Mouse (Mus musculus): ENCODE results near the gene Mycbp.
"Not testable (repeated sequence)": the region's sequence is repeated elsewhere in the genome, so short reads cannot be mapped to it uniquely, and the experiment has no call there.

Mycbp gene

GRCm38 (mm10) chr4:123940878-123941277, 36.2 kb downstream of the Mycbp start:
- DNase-seq (ENCODE audit: low read depth) = not testable (repeated sequence)

GRCm38 (mm10) chr4:123946701-123947100, 42.1 kb downstream of the Mycbp start:
- no peak for DNase-seq (ENCODE audit: low read depth)

- no peak for DNase-seq (ENCODE audit: low read depth)
These were observed 42.5 kb downstream of the Mycbp start for GRCm38 (mm10) chr4:123947149-123947548.

GRCm38 (mm10) chr4:123948901-123949300, 44.3 kb downstream of the Mycbp start:
- no peak for DNase-seq (ENCODE audit: low read depth)

- DNase-seq (ENCODE audit: low read depth) = no peak
These were observed 45.0 kb downstream of the Mycbp start for GRCm38 (mm10) chr4:123949649-123950048.

GRCm38 (mm10) chr4:123952059-123952458, 47.4 kb downstream of the Mycbp start:
- no peak for DNase-seq (ENCODE audit: low read depth)

GRCm38 (mm10) chr4:123956703-123957491, 52.3 kb downstream of the Mycbp start:
- peak; percentile 10 for DNase-seq (ENCODE audit: low read depth)

- no peak for DNase-seq (ENCODE audit: low read depth)
These were observed 52.8 kb downstream of the Mycbp start for GRCm38 (mm10) chr4:123957492-123957808.

GRCm38 (mm10) chr4:123957891-123958290, 53.3 kb downstream of the Mycbp start:
- no peak for DNase-seq (ENCODE audit: low read depth)

GRCm38 (mm10) chr4:123960955-123961354, 56.3 kb downstream of the Mycbp start:
- DNase-seq (ENCODE audit: low read depth) = no peak
